Mouse (Mus musculus): ENCODE data around the gene Erich3. TPM values are rescaled to one million over a fixed set of nuclear protein-coding genes. Genes with fewer than 3 reads are reported as not detected.

The Erich3 gene
- total RNA-seq, 4 experiments from 2014 or later, result 6.9 to 8.9 (median 7.9) TPM

DNA sequence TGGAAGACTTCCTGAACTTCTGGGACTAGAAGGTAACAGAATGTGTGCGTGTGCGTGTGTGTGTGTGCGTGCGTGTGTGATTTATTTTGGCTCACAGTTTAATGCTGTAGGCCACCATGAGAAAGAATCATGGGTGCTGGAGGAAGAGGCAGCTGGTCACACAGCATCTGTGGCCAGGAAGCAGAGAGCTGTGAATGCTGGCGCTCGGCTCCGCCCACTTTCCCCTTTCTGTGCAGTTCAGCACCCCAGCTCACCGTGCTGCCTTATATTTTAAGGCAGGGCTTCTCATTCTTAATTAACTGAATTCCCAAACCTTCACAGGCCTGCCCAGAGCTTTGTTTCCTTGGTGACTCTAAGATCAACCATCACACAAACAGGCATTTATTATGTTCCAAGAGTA lies 9.7 kb downstream of the Erich3 start:
- DNase-seq (ENCODE audit: low spot score in 2 of 2), result no peak

DNA sequence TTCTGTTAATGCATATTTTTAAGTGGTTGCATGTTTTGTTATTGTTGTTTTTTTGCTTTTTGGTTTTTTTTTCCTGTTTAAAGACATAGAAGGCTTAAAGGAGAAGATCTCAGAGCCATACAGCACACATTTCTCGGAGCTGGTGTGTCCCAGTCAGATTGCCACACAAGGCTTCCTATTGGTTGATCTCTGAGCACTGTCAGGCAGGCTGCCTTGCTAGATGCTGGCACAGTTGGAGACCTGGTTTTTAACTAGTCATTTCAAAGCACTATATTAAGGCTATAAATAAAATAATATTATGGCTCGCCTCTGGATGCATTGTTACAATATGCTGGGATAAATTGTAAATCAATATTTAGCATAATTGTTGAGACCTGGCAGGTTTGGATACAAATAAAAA lies 18.9 kb downstream of the Erich3 start:
- no peak for DNase-seq (ENCODE audit: low spot score in 2 of 2)

DNA sequence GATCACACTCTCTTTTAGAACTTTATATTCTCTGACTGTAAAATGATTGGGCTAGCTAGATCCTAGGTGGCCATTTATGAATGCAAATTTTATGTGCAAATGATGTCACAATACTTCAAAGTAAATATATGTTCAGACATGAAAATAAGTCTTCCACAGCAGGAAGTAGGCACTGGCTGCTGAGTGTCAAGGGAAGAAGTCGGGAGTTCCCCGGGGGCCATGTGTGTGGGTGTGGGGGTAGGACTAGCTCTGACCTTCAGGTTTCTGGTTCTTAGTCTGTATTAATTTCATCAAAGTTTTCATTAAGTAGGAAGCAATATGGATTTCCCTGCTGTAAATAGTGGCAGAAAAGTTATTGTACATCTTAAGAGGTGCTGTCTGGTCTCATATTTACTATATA lies 20.0 kb downstream of the Erich3 start:
- no peak for DNase-seq (ENCODE audit: low spot score in 2 of 2)

DNA sequence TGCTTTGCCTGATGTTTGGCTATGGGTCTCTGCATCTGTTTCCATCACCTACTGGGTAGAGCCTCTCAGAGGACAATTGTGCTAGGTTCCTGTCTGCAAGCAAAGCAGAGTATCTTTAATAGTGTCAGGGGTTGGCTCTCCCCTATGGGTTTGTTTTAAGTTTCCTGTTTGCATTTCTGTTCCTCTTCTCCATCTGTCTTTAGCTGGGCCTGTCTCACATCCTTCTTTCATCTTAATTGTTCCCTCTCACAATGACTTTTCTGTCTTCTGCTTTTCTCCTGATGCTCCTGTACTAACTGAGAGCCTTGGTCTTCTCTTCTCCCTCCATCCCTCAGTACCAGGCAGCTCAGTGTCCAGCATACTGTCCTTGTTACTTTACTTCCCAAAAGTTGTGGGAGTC lies 26.6 kb downstream of the Erich3 start:
- no peak for DNase-seq (ENCODE audit: low spot score in 2 of 2)

DNA sequence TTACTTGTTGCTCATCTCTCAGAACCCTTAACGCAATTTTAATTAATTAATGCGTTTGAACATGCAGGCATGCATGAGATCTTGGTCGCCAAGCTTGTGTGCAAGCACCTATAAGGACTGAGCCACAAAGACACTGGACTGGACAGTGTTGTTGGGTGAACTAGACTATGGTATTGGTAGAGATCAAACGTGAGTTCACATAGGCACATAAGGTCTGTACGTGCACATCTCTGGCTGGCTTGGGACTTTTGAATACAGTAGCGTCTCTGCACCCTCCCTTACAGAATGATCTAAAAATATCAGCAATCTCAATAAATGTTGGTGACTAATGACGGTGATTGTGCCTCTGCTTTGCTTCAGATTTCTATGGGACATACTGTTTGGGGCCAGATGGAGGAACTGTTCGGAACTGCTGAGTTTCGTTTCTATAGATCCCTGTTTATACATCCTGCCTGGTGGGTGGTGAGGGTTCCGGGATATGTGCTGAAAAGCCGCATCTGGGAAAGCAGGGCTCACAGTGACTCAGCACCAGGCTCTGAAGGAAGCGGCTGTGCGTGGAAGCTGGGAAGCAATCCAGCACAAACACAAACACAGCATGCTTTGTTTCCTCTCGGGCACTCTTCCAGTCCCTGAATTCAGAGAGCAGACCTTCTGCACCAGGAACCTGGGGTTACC lies 28.4 kb downstream of the Erich3 start:
- DNase-seq (ENCODE audit: low spot score in 2 of 2), result peak; percentile 94

DNA sequence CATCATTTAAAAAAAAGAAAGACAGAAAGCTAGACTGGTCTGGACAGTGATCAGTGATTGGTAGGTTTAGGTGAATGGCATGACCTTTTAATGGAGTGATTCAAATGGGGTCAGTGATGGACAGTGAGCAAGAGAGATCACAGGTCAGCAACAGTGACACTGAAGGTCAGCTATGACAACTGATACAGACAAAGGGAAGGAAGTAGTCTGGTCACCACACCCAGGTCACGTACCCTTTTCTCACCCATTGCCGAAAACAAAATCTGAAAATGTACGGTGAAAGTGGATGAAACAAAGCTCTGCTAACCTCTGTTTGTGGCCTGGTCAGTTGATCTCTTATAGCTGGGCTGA lies 28.9 kb downstream of the Erich3 start:
- no peak for DNase-seq (ENCODE audit: low spot score in 2 of 2)

DNA sequence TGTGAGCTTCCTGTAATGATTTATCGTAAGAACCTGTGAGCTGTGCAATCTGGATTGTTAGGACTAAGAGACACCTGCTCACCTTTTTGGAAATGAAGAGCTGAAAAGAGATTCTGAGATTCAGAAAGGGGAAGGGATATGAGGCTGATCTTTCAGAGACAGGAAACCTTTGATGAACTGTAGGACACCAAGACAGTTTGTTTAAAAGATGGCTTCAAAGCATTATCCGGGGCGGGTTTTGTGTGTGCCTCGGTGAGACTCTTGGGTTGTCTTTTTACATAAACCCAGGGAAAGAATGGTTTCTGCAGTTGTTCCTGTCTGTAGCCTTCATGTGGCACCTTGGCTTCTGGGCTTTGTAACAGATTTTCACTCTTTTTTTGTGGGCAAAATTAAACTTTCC lies 30.2 kb downstream of the Erich3 start:
- DNase-seq (ENCODE audit: low spot score in 2 of 2), result no peak

DNA sequence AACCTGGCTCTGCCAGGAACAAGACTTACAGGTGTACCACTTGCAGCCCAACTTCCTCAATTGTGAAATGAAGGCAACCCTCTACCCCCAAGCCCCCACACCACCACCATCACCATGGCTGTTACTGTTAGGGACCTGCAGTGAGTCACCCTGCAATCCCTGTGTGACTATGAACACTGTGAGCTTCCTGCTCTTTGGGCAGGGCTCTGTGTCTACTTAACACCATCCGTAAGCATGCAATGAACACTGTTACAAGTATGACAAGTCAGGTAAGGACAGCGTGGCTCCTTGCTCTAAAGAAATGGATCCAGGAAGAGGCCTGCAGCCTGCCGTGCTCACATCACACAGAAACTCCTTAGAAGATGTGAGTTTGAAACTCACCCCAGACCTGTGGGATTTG lies 33.0 kb downstream of the Erich3 start:
- DNase-seq (ENCODE audit: low spot score in 2 of 2), result no peak

DNA sequence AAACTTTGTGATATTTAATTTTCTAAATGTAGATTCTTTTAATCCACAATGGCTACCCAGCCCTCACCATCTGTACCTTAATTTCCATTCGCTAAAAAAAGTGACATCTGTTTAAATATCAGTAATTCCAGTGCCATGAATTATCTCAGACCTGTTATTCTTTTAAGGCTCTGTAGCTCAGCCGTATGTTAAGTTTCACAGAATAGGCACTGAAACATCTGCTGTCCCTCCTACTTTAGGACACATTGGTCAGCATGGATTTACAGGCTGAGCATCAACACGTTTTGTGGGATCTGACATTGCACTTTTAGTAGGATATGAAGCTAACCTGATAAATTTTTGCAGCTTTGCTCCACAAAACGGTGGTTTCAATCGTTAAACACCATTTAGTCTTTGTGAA lies 35.2 kb downstream of the Erich3 start:
- no peak for DNase-seq (ENCODE audit: low spot score in 2 of 2)

DNA sequence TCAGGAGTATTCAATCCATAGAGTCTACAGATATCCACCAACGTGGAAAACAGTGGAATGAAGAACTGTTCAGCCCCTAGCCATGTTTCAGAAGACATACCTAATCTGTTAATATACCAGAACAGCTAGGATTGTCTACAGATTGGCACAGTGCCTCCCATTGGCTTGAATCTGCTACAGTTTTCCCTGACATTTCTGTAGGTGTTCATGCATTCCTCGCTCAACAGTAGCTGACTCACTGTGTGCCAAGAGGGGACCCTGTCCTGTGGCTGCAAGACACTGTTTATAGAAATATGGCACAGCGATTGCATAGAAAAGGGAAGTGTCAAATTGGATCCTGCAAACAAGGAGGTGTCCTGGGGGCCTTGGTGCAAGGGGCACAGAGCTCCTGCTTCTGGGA lies 36.6 kb downstream of the Erich3 start:
- DNase-seq (ENCODE audit: low spot score in 2 of 2), result no peak

DNA sequence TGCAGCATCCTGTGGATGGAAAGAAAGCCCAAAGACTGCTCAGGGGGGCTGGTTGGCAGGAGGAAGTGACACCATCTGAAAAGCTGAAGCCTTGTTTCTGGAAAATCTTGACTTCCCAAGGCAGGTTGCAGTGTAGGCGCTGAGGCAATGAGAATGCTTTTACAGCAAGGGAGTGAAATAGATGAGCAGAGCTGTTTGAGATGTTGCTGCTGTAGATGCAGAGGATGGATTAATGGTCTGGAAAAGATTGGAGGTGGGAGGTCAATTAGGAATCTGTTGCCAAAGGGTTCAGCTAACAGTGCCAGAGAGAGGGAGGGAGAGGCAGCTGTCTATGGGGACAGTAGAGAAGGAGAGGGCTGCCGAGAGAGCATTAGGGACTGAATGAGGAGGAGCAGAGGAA lies 37.1 kb downstream of the Erich3 start:
- DNase-seq (ENCODE audit: low spot score in 2 of 2), result no peak

DNA sequence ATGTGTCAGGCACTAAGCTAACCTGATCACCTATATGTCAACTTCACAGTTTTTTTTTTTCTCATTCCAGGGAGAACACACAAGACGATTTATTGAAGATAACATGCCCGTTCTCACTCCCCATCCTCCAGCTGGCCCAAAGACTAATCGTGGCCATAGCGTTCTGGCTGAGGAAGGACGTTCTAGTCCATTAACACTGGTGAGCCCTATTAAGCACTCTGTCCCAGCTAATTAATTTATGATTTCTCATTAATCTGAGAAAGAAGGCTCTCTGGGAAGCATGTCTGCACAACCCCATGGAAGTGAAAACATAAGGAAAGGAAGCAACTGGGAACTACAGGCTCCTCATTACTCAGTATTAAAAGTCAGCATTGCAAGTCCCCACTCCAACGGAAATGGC lies 41.1 kb downstream of the Erich3 start:
- DNase-seq (ENCODE audit: low spot score in 2 of 2), result no peak

DNA sequence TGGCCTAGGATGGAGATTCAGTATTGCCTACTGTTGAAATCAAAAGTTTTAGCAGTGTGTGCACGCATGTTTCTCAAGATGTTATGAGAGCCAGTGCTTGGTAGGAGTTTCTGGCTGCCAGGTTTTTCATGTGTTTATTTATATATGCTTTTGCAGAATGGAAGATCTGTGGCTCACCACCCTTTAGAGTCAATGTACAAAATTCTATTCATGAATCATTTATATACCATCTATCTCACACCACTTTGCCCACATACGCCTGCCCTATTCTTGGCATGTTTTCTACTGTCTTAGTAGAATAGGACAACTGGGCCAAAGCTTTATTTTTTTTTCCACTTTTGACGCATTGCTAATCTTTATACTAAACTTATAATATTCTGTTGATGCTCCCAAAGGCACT lies 44.5 kb downstream of the Erich3 start:
- no peak for DNase-seq (ENCODE audit: low spot score in 2 of 2)

DNA sequence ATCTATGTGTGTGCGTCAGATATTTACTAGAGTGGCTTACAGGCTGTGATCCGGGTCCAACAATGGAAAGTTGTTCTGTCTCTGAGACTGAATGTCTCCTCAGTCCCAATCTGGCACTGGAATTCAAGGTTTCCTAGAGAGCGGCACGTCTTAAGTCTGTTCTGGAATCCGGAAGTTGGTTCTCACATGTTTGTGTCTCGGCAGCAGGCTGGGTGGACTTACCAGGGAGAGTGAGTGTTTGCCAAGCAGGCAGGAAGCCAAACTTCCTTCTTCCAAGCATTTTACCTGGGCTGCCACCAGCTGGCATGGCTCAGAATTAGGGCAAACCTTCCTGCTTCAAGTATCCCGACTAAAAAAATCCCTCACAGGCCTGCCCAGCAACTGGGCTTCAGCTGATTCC lies 59.5 kb downstream of the Erich3 start:
- DNase-seq (ENCODE audit: low spot score in 2 of 2), result peak in 1 of 2 experiments; percentile 19

DNA sequence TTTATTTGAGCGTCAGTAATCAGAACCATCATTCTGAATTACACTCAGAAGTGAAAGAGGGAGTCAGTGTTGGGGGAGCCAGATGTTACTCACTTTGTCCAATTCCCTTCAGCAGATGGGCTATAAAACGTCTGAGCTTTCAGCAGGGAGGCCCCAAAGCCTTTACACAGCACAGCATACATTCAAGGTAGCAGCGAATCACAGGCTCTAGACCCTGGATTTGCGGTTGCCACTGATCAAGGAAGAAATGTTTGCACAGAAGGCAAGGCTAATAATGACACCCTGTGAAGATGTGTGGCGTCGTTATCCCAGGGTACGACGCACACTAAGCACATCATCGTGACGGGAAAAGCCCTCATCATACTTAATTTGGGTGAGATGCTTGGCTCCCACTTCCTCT lies 67.8 kb downstream of the Erich3 start:
- no peak for DNase-seq (ENCODE audit: low spot score in 2 of 2)

DNA sequence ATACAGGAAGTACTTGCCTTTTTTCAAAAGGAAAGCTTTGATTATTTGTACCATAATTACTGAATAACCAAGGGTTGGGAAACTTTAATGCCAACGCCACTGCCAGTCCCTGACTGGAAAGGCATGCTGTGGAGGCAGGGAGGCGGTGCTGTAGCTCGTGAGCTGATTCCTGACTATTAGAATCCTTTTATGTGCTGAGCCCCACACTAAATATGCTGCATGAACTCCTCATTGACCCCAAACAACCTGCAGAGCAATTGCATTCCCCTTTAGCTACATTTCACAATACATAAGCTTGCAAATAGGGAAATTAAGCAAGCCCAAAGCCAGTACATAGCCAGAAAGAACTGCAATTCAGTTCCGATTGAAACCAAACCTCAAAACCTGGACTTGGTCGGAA lies 77.8 kb downstream of the Erich3 start:
- no peak for DNase-seq (ENCODE audit: low spot score in 2 of 2)

DNA sequence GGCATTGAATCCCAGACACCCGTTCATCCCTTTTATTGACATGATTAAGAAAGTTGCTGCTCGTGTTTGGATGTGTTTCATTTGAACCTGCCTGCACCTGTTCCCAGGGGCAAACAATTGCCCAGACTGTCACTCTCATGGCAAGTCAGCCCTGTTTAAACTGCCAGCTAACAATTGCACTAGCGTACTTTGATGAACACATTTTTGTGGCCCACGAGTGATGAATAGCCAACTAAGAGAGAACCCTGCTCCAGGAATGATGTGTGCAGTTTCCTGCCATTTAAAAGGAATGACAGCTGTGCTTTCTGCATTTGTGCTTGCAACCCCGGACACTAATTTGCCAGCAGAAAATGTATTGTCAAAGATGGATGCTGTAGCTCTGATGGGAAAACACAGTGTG lies 79.3 kb downstream of the Erich3 start:
- no peak for DNase-seq (ENCODE audit: low spot score in 2 of 2)

DNA sequence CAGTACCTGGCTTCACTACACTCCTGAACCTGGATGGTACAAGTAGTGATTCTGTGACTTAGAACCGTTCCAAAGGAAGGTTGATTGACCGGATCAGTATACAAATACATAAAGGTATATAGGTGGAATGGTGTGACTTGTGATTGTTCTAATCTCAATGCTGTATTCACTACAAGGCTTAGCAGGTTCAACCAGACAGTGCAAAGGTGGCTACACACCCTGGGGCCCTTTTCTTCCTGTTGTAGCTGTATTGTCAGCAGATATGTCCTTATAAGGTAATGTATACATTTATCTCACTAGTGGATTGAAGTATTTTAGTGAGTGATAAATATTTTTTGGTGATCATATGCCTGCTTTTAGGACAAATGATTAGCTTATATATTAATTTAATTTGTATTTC lies 80.7 kb downstream of the Erich3 start:
- DNase-seq (ENCODE audit: low spot score in 2 of 2), result no peak

DNA sequence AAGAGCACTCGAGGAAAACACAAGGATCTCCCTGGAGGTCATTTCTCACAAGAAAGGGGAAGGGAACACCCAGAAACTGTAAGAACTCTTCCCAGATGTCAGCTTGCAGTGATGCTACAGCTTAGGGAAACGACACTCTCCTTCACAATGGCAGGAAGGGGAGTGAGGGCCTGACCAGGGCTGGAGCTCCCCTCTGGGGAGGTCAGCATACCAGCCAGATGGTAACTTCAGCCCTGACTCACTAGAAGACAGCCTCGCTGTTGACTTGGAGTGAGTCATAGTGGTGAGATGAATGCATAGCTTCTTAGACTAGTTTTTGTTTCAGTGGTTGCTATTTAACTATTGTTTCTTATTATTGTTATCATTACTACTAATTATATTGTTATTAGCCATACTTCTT lies 90.8 kb downstream of the Erich3 start:
- no peak for DNase-seq (ENCODE audit: low spot score in 2 of 2)

DNA sequence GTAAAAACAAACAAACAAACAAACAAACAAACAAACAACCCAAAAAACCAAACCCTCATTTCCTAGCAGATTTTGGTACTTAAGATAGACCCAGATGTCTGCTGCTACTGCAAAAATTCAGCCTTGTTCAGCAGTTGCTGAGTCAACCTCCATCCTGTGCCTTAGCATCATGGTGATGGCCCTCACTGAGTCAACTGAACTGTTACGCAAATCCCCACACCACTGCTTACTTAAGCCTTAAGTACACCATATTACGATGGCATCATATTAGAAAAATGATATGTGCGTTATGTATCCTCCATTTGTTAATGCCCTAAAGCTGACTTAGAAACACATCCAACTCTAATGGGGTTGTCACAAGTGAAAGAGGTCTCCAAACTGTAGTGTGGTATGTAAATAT lies 91.6 kb downstream of the Erich3 start:
- no peak for DNase-seq (ENCODE audit: low spot score in 2 of 2)

DNA sequence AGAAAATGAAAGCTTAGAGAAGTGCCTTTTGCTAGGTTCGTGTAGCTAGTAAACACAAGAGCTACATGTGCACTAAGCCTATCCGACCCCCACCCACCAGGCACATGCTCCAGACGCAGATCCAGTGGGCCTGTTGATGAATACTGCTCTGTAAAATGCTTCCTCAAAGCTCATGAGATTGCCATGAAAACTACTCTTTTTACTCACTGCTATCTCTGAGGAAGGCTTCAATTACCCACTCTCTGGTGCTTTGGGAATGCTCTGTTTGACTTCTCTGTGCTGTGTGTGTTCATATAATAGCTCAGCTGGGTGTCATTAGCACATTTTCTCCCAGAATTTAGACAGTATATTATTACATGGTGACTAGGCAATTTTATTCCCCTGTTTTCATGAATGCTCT lies 94.4 kb downstream of the Erich3 start:
- DNase-seq (ENCODE audit: low spot score in 2 of 2), result no peak

DNA sequence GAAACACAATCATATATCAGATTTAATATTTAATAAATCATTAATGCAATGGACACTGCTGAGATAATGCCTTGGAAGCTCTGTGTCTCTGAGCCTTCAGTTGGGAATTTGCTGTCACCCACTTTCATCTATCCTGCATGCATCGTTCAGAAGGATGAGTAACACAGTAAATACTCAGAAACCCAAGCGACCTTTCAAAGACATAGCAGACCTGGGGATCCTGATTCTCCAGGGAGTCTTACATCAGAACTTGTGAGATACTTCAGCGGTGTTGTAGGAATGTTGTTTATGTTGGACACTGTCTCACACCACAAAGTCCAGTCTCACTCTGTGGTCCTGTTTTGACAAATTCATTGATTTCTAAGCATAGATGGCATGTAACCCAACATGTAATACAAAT lies 97.4 kb downstream of the Erich3 start:
- no peak for DNase-seq (ENCODE audit: low spot score in 2 of 2)

DNA sequence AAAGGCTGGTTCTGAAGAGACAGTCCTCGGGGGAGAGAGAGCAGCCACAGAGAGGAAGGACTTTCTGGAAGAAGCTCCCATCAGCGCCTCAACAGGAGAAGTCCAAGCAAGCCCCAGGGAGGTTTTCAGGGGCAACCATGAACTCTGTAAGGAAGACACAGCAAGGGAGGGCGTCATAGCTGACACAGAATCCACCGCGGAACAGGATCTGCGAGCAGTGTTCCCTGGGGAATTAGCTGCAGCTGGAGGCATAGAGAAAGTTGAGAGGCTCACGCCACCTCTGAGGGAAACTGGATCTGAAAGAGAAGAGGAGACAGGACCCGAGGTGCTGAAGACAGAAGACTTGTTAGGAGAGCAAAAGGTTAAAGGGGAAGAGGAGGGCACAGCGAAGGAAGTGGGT lies 99.7 kb downstream of the Erich3 start:
- DNase-seq (ENCODE audit: low spot score in 2 of 2), result no peak

DNA sequence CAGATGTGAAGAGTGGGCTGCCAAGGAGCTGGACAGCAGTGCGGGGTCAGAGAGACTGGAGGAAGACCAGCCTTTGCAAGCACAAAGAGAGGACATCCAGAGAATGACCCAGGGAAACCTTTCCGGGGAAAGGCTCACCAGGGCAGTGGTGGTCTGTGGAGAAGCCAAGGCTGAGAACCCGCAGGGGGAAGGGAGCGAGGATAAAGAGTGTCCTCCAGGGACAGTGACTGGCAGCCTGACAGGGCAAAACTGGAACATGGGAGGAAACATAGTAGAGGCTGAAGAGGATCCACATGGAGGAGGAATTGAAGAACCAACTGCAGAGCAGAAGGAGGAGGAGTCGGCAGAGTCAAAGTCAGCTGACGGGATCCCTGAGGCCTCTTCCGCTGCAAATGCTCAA lies 100.5 kb downstream of the Erich3 start:
- no peak for DNase-seq (ENCODE audit: low spot score in 2 of 2)
